Mouse (Mus musculus): ENCODE measurements around the gene Bcl11b. TPM values are rescaled to one million over a fixed set of nuclear protein-coding genes. Genes with fewer than 3 reads are reported as not detected.

Gene Bcl11b
- polyA plus RNA-seq (2015; fragmentation: Nextera tagmentation; extraction: Ambion mirVana): 0.61 and 1.2 TPM in 2 replicates

GRCm38 (mm10) chr12:108003483-108003882 is at the start of gene Bcl11b:
Gene Bcl11b, minus strand, starts transcription at chr12:108003602.

Other genes starting within 250 kb of the Bcl11b start
- gene Setd3, start 175.7 kb upstream of the Bcl11b start, polyA plus RNA-seq (2015; fragmentation: Nextera tagmentation; extraction: Ambion mirVana): 76.5 and 89.3 TPM in 2 replicates
- 2.2 and 2.4 TPM in 2 replicates for gene Ccnk, start 176.0 kb upstream of the Bcl11b start, polyA plus RNA-seq (2015; fragmentation: Nextera tagmentation; extraction: Ambion mirVana)

Measured in adrenal gland, postnatal 0 days (tissue).